Mouse (Mus musculus) neural tube, embryonic 11.5 days (tissue): ENCODE data around the gene Mindy4. TPM values are rescaled to one million over a fixed set of nuclear protein-coding genes. Genes with fewer than 3 reads are reported as not detected.

Experiments used
- ATAC-seq: fragments of 200-750 bp; cut with Nextera tagmentation; 2 replicates; pipeline ENCODE4 v1.8.0; 2017; ENCODE audit warnings: moderate number of reproducible peaks, mild to moderate bottlenecking, moderate TSS enrichment, moderate library complexity; ENCODE audit not compliant: insufficient read depth, low FRiP score, low TSS enrichment
- DNase-seq: peaks from one replicate; pipeline ENCODE4 v3.0.0-alpha.2; 2015; ENCODE audit warnings: low spot score
- H3K27ac ChIP-seq: fragments of 300-500 bp; sonication (generic); 2 replicates; pipeline ENCODE4 v1.5.1; 2014; ENCODE audit warnings: low read depth, mild to moderate bottlenecking, low read length
- H3K27me3 ChIP-seq: fragments of 300-500 bp; sonication (generic); 2 replicates; pipeline ENCODE4 v1.6.1; 2014; ENCODE audit warnings: mild to moderate bottlenecking, low read length, mixed read lengths; ENCODE audit not compliant: control insufficient read depth, insufficient read depth
- H3K36me3 ChIP-seq: fragments of 300-500 bp; sonication (generic); 2 replicates; pipeline ENCODE4 v1.6.1; 2014; ENCODE audit warnings: mild to moderate bottlenecking, low read length, moderate library complexity, mixed read lengths; ENCODE audit not compliant: control insufficient read depth, insufficient read depth
- H3K4me1 ChIP-seq: fragments of 300-500 bp; sonication (generic); 2 replicates; pipeline ENCODE4 v1.6.1; 2014; ENCODE audit warnings: low read length, mixed read lengths; ENCODE audit not compliant: control insufficient read depth, insufficient read depth
- H3K4me2 ChIP-seq: fragments of 300-500 bp; sonication (generic); 2 replicates; pipeline ENCODE4 v1.6.1; 2014; ENCODE audit warnings: low read depth, mild to moderate bottlenecking, moderate library complexity
- H3K4me3 ChIP-seq: fragments of 300-500 bp; sonication (generic); 2 replicates; pipeline ENCODE4 v1.5.1; 2014; ENCODE audit warnings: low read depth, low read length
- H3K9ac ChIP-seq: fragments of 300-500 bp; sonication (generic); 2 replicates; pipeline ENCODE4 v1.6.1; 2014; ENCODE audit warnings: mild to moderate bottlenecking, low read length
- H3K9me3 ChIP-seq: fragments of 300-500 bp; sonication (generic); 2 replicates; pipeline ENCODE4 v1.6.1; 2016; ENCODE audit warnings: low read length; ENCODE audit not compliant: control insufficient read depth
- WGBS: fragments of 180-500 bp; shearing (Covaris S2); extraction: QIAGEN DNeasy Blood & Tissue Kit; methylation state at CpG from one replicate; pipeline ENCODE4 v1.1.7; 2014; 5-methylcytosine and 5-hydroxymethylcytosine counted together
- polyA plus RNA-seq: library from polyadenylated mRNA; unstranded; fragments of >200 nt; fragmentation: Nextera tagmentation; extraction: Ambion mirVana; gene quantifications from 2 replicates; pipeline ENCODE4 v1.2.1, GENCODE M21; 2014

Gene Mindy4
- polyA plus RNA-seq, 1 experiment from 2014 or later: 14.4 TPM

DNA sequence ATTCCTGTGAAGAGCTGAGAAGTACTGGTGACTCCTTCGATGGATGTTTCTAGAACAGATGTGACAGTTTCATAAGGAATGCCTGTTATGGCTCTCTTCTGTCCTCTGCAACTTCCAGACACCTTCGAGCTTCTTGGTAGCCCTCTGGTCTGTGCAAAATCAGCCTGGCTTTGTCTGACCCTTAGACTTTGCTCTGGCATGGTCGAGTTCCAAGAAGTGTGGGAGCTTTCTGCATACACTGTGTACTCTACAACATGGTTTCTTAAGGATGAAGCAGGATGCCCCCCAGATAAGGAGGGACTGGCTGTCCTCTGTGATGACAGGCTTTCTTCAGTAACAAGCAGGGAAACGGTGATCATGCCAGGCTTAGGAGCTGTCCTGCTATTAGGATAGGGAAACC is 125.0 kb downstream of the Mindy4 start:
- DNase-seq: no peak
- H3K9me3 ChIP-seq: no peaks in the 10 kb centered on the region
- no peaks in the 10 kb centered on the region for H3K36me3 ChIP-seq
- H3K9ac ChIP-seq: no peak overlapping the region
- WGBS: 79% methylated on average over 4 of the region's 4 CpGs
- H3K4me3 ChIP-seq: no peak overlapping the region
- no peaks in the 10 kb centered on the region for H3K27me3 ChIP-seq
- ATAC-seq: no peak
- H3K4me2 ChIP-seq: no peak overlapping the region
- H3K27ac ChIP-seq: no peak overlapping the region
- no peaks in the 10 kb centered on the region for H3K4me1 ChIP-seq

DNA sequence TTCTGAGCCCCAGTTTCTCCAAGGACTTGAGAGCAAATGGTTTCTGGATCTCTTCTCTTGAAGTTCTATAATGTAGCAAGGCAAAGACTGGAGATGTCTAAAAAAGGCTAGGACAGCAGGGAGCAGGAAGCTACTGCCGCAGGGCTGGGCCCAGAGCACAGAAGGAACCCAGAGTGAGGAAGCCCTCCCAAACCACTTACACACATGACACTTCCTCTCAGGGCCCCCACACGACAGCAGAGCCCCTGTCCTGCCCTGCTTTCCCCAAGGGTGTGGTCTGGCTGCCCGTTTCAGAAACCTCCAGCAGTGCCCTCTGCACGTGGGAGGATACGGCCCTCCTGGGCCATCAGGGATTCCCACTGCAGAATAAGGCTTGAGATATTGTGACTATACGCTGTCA is 128.1 kb downstream of the Mindy4 start:
- 59% methylated on average over 6 of the region's 6 CpGs for WGBS

DNA sequence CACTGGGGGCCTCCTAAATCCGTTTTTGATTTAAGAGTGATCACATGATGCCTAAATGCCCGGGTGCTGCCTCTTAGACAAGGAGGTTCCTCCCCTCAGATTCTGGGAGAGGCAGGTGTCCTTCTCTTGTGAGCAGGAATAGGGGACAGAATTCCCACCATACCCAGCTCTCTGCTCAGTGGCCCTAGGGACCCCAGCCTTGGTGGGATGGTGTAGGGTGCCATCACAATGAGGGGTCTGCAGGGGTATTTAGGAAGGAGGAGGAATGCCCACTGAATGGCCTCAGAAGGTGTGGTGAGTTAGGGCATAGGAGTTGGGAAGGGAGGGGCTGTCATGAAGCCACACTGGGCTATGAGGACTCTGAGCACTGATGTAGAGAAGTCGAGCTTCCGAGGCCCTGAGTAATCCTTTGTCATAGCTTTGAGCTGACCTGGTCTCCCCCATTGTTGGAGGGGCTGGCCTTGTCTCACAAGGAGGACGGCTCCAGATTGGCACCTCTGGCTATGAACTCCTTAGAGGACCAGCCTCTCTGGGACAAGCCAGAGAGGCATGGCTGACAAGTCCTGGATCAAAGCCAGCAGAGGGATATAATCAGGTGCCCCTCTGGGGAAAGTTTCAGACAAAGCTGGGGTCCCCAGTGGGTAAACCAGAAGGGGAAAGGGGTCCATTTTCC is 129.1 kb downstream of the Mindy4 start:
- 60% methylated on average over 5 of the region's 5 CpGs for WGBS
- no peaks in the 10 kb centered on the region for H3K36me3 ChIP-seq
- H3K9me3 ChIP-seq: no peaks in the 10 kb centered on the region
- H3K27me3 ChIP-seq: no peaks in the 10 kb centered on the region
- H3K27ac ChIP-seq: no peak overlapping the region
- DNase-seq: no peak
- ATAC-seq: no peak
- H3K9ac ChIP-seq: no peak overlapping the region
- H3K4me3 ChIP-seq: no peak overlapping the region
- no peak overlapping the region for H3K4me2 ChIP-seq
- peaks cover 3% of the 10 kb centered on the region; the same call in 1 of the 2 replicates for H3K4me1 ChIP-seq

More for the DNA sequence above, 128.1 kb downstream of the Mindy4 start:
- Histone ChIP-seq H3K4me3 (no peak overlapping the region), H3K27ac (no peak overlapping the region), H3K36me3 (no peaks in the 10 kb centered on the region), H3K4me2 (no peak overlapping the region), H3K9me3 (no peaks in the 10 kb centered on the region), H3K27me3 (no peaks in the 10 kb centered on the region), H3K4me1 (peaks cover 3% of the 10 kb centered on the region; the same call in 1 of the 2 replicates), H3K9ac (no peak overlapping the region)
- ATAC-seq (no peak), DNase-seq (no peak)

DNA sequence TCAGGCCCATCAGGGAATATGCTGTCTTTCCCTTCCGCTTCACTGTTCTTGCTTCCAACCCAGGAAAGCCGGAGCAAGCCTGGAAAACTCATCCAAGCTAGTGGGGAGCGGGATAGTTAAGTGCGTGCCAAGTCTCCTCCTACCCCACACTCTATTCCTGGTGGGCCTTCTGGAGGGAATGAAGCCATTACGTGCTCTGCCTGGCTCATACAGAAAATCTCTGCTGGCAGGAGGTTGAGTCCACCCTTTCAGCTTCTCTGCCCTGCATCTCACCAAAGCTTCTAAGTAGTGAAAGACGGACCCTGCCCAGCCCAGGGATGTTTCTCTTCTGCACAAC is 129.6 kb downstream of the Mindy4 start:
- 74% methylated on average over 6 of the region's 6 CpGs for WGBS
- Histone ChIP-seq H3K27me3 (no peaks in the 10 kb centered on the region), H3K27ac (no peak overlapping the region), H3K4me3 (no peak overlapping the region), H3K9me3 (no peaks in the 10 kb centered on the region), H3K36me3 (no peaks in the 10 kb centered on the region), H3K4me2 (no peak overlapping the region), H3K9ac (no peak overlapping the region), H3K4me1 (peaks cover 3% of the 10 kb centered on the region; the same call in 1 of the 2 replicates)
- DNase-seq (no peak), ATAC-seq (no peak)

DNA sequence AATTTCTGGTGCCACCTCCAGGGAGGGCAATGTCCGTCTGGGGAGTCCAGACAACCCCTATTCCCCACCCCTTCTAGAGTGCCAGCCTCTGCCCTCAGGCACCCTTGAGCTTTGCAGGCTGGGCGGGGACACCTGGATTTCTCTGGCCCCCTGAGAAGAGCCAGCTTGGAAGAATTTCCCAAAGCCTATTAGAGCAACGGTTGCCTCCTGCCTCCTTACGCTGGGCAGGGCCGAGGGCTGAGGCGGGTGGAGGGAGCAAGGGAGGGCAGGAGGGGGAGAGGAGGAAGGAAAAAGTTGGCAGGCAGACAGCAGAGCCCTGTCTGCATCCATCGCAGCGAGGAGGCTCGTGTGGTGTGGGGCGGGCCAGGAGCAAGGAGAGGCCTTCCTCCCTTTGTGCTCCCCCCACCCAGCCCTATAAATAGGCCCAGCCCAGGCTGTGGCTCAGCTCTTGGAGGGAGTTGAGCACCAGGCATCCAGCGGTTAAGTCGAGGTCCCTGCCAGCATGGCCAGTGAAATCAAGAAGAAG is 132.9 kb downstream of the Mindy4 start, which contains the start of gene Aqp1:
Gene Aqp1 (plus strand): TSS at position 444 of the 526 bp plus-strand sequence.
- ATAC-seq: no peak
- Histone ChIP-seq H3K9me3 (no peaks in the 10 kb centered on the region), H3K9ac (no peak within 1 kb of the TSS; the same call in 1 of the 2 replicates), H3K4me2 (no peak within 1 kb of the TSS), H3K4me3 (no peak within 1 kb of the TSS), H3K27ac (no peak within 1 kb of the TSS), H3K27me3 (no peaks in the 10 kb centered on the region), H3K4me1 (peaks cover 3% of the 10 kb centered on the region; the same call in 1 of the 2 replicates), H3K36me3 (no peaks in the 10 kb centered on the region)
- DNase-seq: no peak
- WGBS: 39% methylated on average over 12 of the region's 12 CpGs

DNA sequence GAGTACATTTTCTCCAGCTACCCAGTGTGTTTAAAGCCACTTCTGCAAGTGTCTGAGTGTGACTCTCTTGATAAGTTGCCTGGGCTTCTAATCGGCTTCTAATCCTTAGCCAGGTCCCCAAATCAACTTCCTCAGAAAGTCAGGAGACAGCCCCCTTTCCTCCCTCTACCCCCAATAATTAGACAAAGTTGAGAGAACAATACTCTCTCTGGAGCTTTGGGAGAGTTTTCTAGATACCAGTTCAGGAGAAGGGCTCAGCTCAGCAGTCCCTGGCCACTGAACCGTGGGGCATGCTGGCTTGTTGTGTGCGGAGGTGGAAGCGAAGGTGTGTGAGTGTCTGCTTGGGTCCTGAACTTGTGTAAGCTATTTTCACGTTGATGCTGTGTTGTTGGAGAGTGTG is 134.1 kb downstream of the Mindy4 start:
- H3K9ac ChIP-seq: no peak overlapping the region
- H3K4me1 ChIP-seq: peaks cover 3% of the 10 kb centered on the region
- no peaks in the 10 kb centered on the region for H3K9me3 ChIP-seq
- no peak for ATAC-seq
- H3K4me2 ChIP-seq: no peak overlapping the region
- DNase-seq: no peak
- H3K36me3 ChIP-seq: no peaks in the 10 kb centered on the region
- no peak overlapping the region for H3K27ac ChIP-seq
- no peaks in the 10 kb centered on the region for H3K27me3 ChIP-seq
- no peak overlapping the region for H3K4me3 ChIP-seq
- 82% methylated on average over 5 of the region's 5 CpGs for WGBS

DNA sequence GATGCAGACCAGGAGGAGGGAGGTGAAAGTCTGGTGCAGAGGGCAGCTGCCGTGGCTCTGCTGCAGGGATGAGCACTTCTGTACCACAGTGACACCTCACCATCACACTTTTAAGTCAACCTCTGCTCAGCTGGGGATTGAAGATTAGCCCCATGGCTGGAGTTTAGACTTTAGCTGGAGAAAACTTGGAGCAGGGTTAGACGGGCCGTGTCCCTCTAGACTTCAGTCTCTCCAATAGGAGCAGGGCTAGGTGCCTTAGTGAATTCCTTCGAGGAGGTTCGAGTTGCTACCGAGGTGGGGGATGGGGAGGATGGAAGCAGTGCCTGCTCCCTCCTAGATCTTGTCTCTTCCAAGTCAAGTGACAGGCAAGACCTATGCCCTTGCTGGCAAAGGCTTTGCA is 134.9 kb downstream of the Mindy4 start:
- H3K27me3 ChIP-seq: no peaks in the 10 kb centered on the region
- no peaks in the 10 kb centered on the region for H3K9me3 ChIP-seq
- peaks cover 3% of the 10 kb centered on the region for H3K4me1 ChIP-seq
- no peak overlapping the region for H3K27ac ChIP-seq
- no peak for ATAC-seq
- no peak for DNase-seq
- no peak overlapping the region for H3K4me2 ChIP-seq
- H3K36me3 ChIP-seq: no peaks in the 10 kb centered on the region
- WGBS: 66% methylated on average over 6 of the region's 6 CpGs
- no peak overlapping the region for H3K4me3 ChIP-seq
- no peak overlapping the region for H3K9ac ChIP-seq

DNA sequence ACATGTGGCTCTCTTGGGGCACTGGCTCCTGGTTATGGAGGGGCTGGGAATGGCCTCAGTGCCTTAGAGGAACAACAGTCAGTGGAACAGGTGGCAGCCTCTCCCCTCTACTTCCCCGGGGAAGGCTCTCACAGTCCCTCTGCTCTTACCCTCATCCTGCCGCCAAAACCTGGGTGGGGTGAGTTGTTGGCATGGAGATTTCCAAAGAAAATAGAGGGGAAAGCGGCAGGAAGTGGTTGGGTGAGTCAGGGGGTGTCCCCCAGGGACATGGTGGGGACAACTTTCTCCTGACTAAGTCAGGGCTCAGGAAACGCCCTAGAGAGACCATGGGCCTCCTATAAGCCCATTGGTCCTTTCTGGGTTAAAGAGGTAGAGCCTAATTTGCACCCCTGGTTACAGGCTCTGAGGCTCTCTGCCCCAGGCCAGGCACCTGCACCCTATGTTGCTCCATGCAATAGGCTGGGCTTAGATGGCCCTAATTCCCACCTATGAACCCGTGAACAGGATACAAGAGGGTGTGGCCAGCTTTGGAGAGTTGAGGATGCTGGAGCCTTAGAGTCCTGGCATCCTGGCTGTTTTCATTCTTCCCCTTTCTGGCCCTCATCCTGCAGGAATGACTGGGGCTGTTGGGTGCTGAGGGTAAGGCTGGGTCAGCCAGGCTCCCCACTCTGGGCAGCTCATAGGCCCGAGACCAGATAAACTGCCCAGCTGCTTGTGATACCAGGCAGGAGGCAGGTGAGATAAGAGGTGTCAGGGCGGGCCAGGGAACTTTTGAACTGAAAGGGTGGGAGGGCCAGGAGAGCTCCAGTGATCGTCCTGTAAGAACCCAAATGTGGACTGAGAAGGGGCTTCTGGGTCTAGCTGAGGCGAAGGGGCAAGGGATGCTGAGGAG is 136.0 kb downstream of the Mindy4 start:
- H3K27me3 ChIP-seq: no peaks in the 10 kb centered on the region
- 78% methylated on average over 9 of the region's 9 CpGs for WGBS

More for the DNA sequence above, 136.0 kb downstream of the Mindy4 start:
- Histone ChIP-seq H3K4me1 (peaks cover 3% of the 10 kb centered on the region), H3K9ac (no peak overlapping the region), H3K27ac (no peak overlapping the region), H3K4me2 (no peak overlapping the region), H3K9me3 (no peaks in the 10 kb centered on the region), H3K36me3 (no peaks in the 10 kb centered on the region), H3K4me3 (no peak overlapping the region)
- ATAC-seq: no peak
- no peak for DNase-seq
